Mouse (Mus musculus): Measurements from ENCODE around the gene Ifitm5. TPM values are rescaled to one million over a fixed set of nuclear protein-coding genes. Genes with fewer than 3 reads are reported as not detected.

Ifitm5 gene
- total and polyA plus RNA-seq, 2 experiments from 2014 or later: 0.28 to 0.86 TPM

DNA sequence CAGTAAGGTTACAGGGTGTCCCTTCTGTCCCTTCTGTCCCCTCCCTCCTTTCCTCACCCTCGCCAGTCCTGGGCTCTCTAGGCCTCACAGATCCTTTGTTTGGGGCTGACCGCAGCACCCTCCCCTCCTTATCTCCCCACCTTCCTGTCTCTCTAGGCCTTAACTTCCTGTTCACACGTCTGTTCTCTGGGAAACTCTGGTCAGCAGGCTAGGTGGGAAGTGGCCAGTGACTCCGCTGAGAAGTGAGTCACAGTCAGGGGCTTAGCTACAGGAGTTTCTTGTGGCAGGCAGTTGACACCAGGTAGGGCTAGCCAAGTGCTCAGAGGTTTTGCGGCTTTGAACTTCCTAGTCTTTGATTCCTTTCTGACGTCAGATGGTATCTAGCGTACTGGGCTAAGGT, 3.1 kb downstream of the Ifitm5 start:
- no peak for TF ChIP-seq CTCF (IDR thresholded peaks at IDR 0.05; ENCODE audit: low read depth)
- H3K9ac ChIP-seq: no peak overlapping the region
- 74% methylated on average over 7 of the region's 7 CpGs for WGBS
- H3K36me3 ChIP-seq (ENCODE audit: insufficient read depth): no peaks in the 10 kb centered on the region
- ATAC-seq (no peak), DNase-seq (no peak)
- no peak overlapping the region for H3K4me3 ChIP-seq (ENCODE audit: low read depth, low read length)
- H3K4me2 ChIP-seq (ENCODE audit: low read depth): no peak overlapping the region
- no peaks in the 10 kb centered on the region for H3K27me3 ChIP-seq (ENCODE audit: insufficient read depth, low read length)
- no peaks in the 10 kb centered on the region for H3K9me3 ChIP-seq (ENCODE audit: low read length)
- H3K4me1 ChIP-seq (ENCODE audit: insufficient read depth): no peaks in the 10 kb centered on the region
- H3K27ac ChIP-seq (ENCODE audit: low read depth, low read length): no peak overlapping the region

DNA sequence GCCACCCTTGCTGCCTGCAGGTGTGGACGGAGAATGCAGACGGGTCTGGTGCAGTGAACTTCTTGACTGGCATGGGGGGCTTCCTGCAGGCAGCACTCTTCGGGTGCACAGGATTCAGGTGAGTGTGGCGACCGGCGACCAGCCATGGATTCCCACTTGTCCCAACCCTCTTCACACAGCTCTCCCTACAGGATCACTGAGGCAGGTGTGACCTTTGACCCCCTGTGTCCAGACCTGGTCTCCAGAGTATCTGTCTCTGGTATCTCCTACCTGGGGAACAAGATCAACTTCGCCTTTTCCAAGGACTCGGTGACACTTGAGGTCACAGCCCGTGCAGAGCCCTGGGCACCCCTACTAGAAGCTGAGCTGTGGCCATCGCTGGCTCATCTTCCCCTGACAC, 3.8 kb downstream of the Ifitm5 start:
- H3K4me2 ChIP-seq (ENCODE audit: low read depth): no peak overlapping the region
- H3K36me3 ChIP-seq (ENCODE audit: insufficient read depth): no peaks in the 10 kb centered on the region
- ATAC-seq: no peak
- H3K4me1 ChIP-seq (ENCODE audit: insufficient read depth): no peaks in the 10 kb centered on the region
- no peak for DNase-seq
- no peak overlapping the region for H3K9ac ChIP-seq
- no peak overlapping the region for H3K4me3 ChIP-seq (ENCODE audit: low read depth, low read length)
- 96% methylated on average over 10 of the region's 10 CpGs for WGBS
- no peak overlapping the region for H3K27ac ChIP-seq (ENCODE audit: low read depth, low read length)
- TF ChIP-seq CTCF (IDR thresholded peaks at IDR 0.05; ENCODE audit: low read depth): no peak
- H3K9me3 ChIP-seq (ENCODE audit: low read length): no peaks in the 10 kb centered on the region
- no peaks in the 10 kb centered on the region for H3K27me3 ChIP-seq (ENCODE audit: insufficient read depth, low read length)

DNA sequence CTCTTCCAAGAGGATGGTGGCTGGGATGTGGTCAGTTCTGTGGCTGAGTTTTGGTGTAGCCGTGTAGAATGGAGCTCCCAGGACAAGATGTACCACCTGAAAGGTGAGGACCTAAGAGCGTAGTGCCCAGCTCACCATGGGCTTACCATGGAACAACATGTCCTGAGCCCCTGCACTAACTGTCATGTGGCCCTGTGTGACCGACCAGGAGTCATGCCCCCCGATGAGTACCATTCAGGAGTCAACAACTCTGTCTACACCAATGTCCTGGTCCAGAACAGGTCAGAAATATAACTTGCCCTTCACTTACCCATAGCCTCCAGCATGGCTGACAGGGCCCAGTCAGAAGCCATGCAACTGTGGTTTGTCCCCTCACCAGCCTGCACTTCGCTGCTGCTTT, 4.8 kb downstream of the Ifitm5 start:
- no peak for TF ChIP-seq CTCF (IDR thresholded peaks at IDR 0.05; ENCODE audit: low read depth)
- Histone ChIP-seq H3K27me3 (ENCODE audit: insufficient read depth, low read length) (no peaks in the 10 kb centered on the region), H3K4me2 (ENCODE audit: low read depth) (no peak overlapping the region), H3K27ac (ENCODE audit: low read depth, low read length) (no peak overlapping the region), H3K36me3 (ENCODE audit: insufficient read depth) (no peaks in the 10 kb centered on the region), H3K4me3 (ENCODE audit: low read depth, low read length) (no peak overlapping the region), H3K9me3 (ENCODE audit: low read length) (no peaks in the 10 kb centered on the region), H3K4me1 (ENCODE audit: insufficient read depth) (no peaks in the 10 kb centered on the region; the same call in 1 of the 2 replicates), H3K9ac (no peak overlapping the region)
- ATAC-seq: no peak
- no peak for DNase-seq
- WGBS: 91% methylated on average over 5 of the region's 5 CpGs

DNA sequence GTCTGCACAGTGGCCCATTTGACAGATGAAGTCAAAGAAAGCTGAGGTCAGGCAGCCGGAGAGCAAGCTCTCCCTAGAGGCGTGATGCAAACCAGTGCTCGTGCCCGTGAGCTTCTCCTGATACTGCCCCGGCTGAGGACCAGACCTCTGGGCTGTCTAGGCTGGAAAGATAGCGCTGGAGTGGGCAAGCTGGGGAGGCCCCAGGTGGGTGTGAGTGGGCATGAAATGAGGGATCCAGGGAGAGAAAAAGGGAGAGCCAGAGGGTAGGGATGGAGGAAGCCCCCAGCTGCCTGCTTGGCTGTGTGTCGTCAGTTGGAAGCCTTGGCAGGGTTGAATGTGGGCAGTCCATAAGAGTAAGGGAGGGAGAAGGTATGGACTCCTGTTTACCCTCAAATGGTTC, 5.9 kb downstream of the Ifitm5 start:
- DNase-seq (no peak), ATAC-seq (no peak)
- H3K36me3 ChIP-seq (ENCODE audit: insufficient read depth): no peaks in the 10 kb centered on the region
- no peak overlapping the region for H3K27ac ChIP-seq (ENCODE audit: low read depth, low read length)
- no peaks in the 10 kb centered on the region for H3K9me3 ChIP-seq (ENCODE audit: low read length)
- no peak overlapping the region for H3K9ac ChIP-seq
- H3K4me1 ChIP-seq (ENCODE audit: insufficient read depth): no peaks in the 10 kb centered on the region; the same call in 1 of the 2 replicates
- no peak overlapping the region for H3K4me3 ChIP-seq (ENCODE audit: low read depth, low read length)
- no peak overlapping the region for H3K4me2 ChIP-seq (ENCODE audit: low read depth)
- no peak for TF ChIP-seq CTCF (IDR thresholded peaks at IDR 0.05; ENCODE audit: low read depth)
- H3K27me3 ChIP-seq (ENCODE audit: insufficient read depth, low read length): no peaks in the 10 kb centered on the region
- WGBS: 94% methylated on average over 7 of the region's 7 CpGs

DNA sequence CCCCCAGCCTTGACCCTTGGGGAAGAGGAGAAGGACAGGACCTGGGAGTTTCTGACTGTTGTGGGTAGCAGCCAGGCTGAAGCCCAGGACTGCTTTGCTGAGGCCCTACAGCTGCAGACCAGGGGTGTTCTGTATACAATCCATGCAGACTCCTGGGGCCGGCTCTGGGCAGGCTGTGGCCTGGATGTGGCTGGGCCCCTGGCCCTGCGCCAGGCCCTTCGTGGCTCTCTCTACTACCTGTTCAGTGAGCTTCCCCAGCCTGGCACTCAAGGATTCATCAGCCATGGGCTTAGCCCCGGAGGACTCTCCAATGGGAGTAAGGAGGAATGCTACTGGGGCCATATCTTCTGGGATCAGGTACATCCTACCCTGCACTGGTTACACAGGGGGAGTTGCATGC, 6.7 kb downstream of the Ifitm5 start:
- no peaks in the 10 kb centered on the region for H3K36me3 ChIP-seq (ENCODE audit: insufficient read depth)
- DNase-seq (no peak), ATAC-seq (no peak)
- no peaks in the 10 kb centered on the region; the same call in 1 of the 2 replicates for H3K4me1 ChIP-seq (ENCODE audit: insufficient read depth)
- no peak overlapping the region for H3K4me2 ChIP-seq (ENCODE audit: low read depth)
- H3K9ac ChIP-seq: no peak overlapping the region
- H3K4me3 ChIP-seq (ENCODE audit: low read depth, low read length): no peak overlapping the region
- 94% methylated on average over 4 of the region's 4 CpGs for WGBS
- H3K9me3 ChIP-seq (ENCODE audit: low read length): no peaks in the 10 kb centered on the region
- no peak for TF ChIP-seq CTCF (IDR thresholded peaks at IDR 0.05; ENCODE audit: low read depth)
- no peak overlapping the region for H3K27ac ChIP-seq (ENCODE audit: low read depth, low read length)
- no peaks in the 10 kb centered on the region for H3K27me3 ChIP-seq (ENCODE audit: insufficient read depth, low read length)

DNA sequence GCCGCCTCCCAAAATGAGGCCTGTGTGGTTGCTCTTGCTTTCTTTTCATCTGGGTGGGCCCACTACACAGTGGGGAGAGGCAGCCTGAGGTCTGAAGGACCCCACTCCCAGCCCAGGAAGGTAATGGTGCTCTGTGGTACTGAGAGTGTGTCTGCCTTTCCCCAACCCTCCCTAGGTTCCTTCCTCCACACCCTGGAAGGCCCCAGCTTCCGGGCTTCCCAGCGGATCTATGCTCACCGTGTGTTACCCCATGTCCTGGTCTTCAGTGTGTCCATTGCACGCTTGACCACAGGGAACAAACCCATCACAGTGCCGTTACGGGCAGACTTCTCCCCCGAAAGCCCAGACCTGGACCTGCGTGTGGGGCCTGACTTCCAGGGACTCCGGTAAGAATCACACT, 7.3 kb downstream of the Ifitm5 start:
- no peaks in the 10 kb centered on the region for H3K36me3 ChIP-seq (ENCODE audit: insufficient read depth)
- H3K27me3 ChIP-seq (ENCODE audit: insufficient read depth, low read length): no peaks in the 10 kb centered on the region
- no peaks in the 10 kb centered on the region; the same call in 1 of the 2 replicates for H3K4me1 ChIP-seq (ENCODE audit: insufficient read depth)
- WGBS: 92% methylated on average over 10 of the region's 10 CpGs
- H3K9me3 ChIP-seq (ENCODE audit: low read length): no peaks in the 10 kb centered on the region
- DNase-seq (no peak), ATAC-seq (no peak)
- no peak overlapping the region for H3K4me2 ChIP-seq (ENCODE audit: low read depth)
- TF ChIP-seq CTCF (IDR thresholded peaks at IDR 0.05; ENCODE audit: low read depth): no peak
- no peak overlapping the region for H3K27ac ChIP-seq (ENCODE audit: low read depth, low read length)
- H3K4me3 ChIP-seq (ENCODE audit: low read depth, low read length): no peak overlapping the region
- no peak overlapping the region for H3K9ac ChIP-seq

DNA sequence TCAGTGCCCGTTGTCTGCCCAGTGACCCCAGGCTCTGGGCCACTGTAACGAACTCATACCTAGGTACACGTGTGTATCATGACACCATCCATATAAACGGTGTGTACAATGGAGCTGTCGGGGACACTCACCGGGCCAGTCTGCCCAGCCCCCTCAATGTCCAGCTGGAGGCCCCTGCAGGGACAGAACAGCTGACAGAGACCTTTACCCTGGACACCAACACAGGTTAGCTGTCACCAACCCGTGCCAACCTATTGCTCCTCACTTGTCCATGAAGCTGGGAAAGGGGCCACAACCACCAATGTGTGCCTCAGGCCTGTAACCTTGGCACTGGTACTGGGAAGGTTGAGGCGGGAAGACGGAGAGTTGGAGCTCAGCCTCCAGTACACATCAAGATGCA, 7.8 kb downstream of the Ifitm5 start:
- ATAC-seq (no peak), DNase-seq (no peak)
- Histone ChIP-seq H3K4me1 (ENCODE audit: insufficient read depth) (no peaks in the 10 kb centered on the region; the same call in 1 of the 2 replicates), H3K4me3 (ENCODE audit: low read depth, low read length) (peak overlapping the region; percentile 46; the same call in 1 of the 2 replicates), H3K4me2 (ENCODE audit: low read depth) (peak overlapping the region; percentile 60), H3K27ac (ENCODE audit: low read depth, low read length) (no peak overlapping the region), H3K27me3 (ENCODE audit: insufficient read depth, low read length) (no peaks in the 10 kb centered on the region), H3K9ac (peak overlapping the region; percentile 51), H3K36me3 (ENCODE audit: insufficient read depth) (no peaks in the 10 kb centered on the region), H3K9me3 (ENCODE audit: low read length) (no peaks in the 10 kb centered on the region)
- TF ChIP-seq CTCF (IDR thresholded peaks at IDR 0.05; ENCODE audit: low read depth): no peak
- WGBS: 64% methylated on average over 9 of the region's 9 CpGs
